19 mouse cellular contexts compared by ENCODE assay signal in the genomic region with DNA sequence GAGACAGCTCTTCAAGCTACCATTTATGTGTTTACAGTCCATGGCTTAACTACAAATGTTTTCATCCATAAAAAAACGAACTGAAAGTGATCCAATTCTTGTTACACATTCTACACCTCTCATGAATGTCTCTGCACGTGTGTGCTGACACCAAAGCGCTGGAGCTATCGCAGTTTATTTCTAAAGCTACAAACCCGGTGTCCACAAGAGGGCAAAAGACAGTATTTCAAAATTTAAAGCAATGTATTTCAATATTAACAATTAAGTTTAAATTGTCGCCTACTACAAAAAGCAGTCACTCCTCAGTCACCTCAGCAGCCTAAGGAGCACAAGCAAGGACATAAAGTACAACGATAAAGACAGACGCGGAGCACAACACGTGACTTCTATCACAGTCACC. TPM values are rescaled to one million over a fixed set of nuclear protein-coding genes. Genes with fewer than 3 reads are reported as not detected.
"Had no signal": no experiment of that assay in that cellular context is flagged by ENCODE, and none has a peak within 500 bp of the region (broad histone marks: within the 10 kb centered on the region; RNA-seq: fewer than 3 reads in every experiment).

No protein-coding gene starts in this region.

- H3K9me3 ChIP-seq: limb, embryonic 10.5 days; limb, embryonic 13.5 days; liver, embryonic 12.5 days; liver, embryonic 15.5 days; midbrain, embryonic 12.5 days; neural tube, embryonic 13.5 days had no signal

- H3K36me3 ChIP-seq: liver, embryonic 15.5 days had no signal

- H3K4me1 ChIP-seq: limb, embryonic 10.5 days; limb, embryonic 13.5 days; midbrain, embryonic 12.5 days; neural tube, embryonic 13.5 days had no signal

- H3K4me2 ChIP-seq: limb, embryonic 13.5 days; liver, embryonic 12.5 days; liver, embryonic 15.5 days; midbrain, embryonic 12.5 days; neural tube, embryonic 13.5 days had no signal

- H3K27ac ChIP-seq: limb, embryonic 10.5 days; limb, embryonic 13.5 days; liver, embryonic 12.5 days; liver, embryonic 15.5 days; macrophage; midbrain, embryonic 12.5 days; neural tube, embryonic 13.5 days had no signal

- ATAC-seq: intestine, embryonic 16.5 days; liver, embryonic 12.5 days had no signal

- H3K27me3 ChIP-seq: limb, embryonic 13.5 days; liver, embryonic 12.5 days; liver, embryonic 15.5 days; midbrain, embryonic 12.5 days; neural tube, embryonic 13.5 days had no signal

- H3K4me3 ChIP-seq: limb, embryonic 10.5 days; limb, embryonic 13.5 days; liver, embryonic 12.5 days; liver, embryonic 15.5 days; midbrain, embryonic 12.5 days; myocyte; neural tube, embryonic 13.5 days had no signal

- H3K9ac ChIP-seq: limb, embryonic 13.5 days; liver, embryonic 12.5 days; liver, embryonic 15.5 days; midbrain, embryonic 12.5 days; neural tube, embryonic 13.5 days had no signal

- DNase-seq: kidney, adult 18-20 months; kidney, adult 9 months; kidney, postnatal 36 days; liver; lung, adult 18-20 months; lung, postnatal 14 days; retina, postnatal 1 day; thymus, postnatal 25 days had no signal

RNA-seq across cellular contexts. Expression of a gene that starts 33.1 kb away (rescaled TPM):
- total RNA-seq: monocyte, adult 5-6 weeks; neutrophil, adult 5-6 weeks had no signal
- polyA plus RNA-seq: macrophage, myocyte had no signal
